Mouse (Mus musculus): ENCODE results near the gene Dlg2.

- no peak for TF ChIP-seq CTCF (IDR thresholded peaks at IDR 0.05; ENCODE audit: low read depth, low read length)
- TF ChIP-seq EP300 (IDR thresholded peaks at IDR 0.05; ENCODE audit: insufficient read depth, low read depth, low read length) = no peak
- no peak for TF ChIP-seq POLR2A (IDR thresholded peaks at IDR 0.05; ENCODE audit: insufficient read depth, low read length)
Observed at GRCm38 (mm10) chr7:90949212-90949611, 472.7 kb downstream of the Dlg2 start.

Measured in ES-Bruce4 (cell line).